Mouse (Mus musculus): Measurements from ENCODE around the gene Ncaph.
"Not testable (repeated sequence)": the region's sequence is repeated elsewhere in the genome, so short reads cannot be mapped to it uniquely, and the experiment has no call there.

The Ncaph gene

DNA sequence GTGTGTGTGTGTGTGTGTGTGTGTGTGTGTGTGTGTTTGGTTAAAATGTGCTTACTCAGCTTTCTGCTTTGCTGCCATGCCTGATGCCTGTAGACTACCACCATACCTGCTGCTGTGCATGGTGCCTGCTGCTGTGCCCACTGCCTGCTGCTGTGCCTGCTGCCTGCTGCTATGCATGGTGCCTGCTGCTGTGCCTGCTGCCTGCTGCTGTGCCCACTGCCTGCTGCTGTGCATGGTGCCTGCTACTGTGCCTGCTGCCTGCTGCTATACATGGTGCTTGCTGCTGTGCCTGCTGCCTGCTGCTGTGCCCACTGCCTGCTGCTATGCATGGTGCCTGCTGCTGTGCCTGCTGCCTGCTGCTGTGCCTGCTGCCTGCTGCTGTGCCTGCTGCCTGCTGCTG lies 43.6 kb downstream of the Ncaph start:
- DNase-seq (ENCODE audit: low read depth in 1 of 2, low spot score in 2 of 2) = not testable (repeated sequence)

DNA sequence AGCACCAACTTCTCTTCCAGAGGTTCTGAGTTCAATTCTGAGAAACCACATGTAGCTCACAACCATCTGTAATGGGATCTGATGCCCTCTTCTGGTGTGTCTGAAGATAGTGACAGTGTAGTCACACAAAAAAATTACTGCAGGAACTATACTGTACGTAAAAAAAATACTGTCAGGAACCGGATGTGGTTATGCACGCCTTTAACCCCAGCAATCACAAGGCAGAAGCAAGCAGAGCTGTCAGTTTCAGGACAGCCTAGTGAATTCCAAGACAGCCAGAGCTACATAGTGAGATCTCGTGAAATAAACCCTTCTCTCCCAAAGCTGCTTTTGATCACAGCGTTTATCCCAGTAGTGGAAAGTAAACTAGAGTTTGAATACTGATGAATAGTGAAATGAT lies 47.5 kb downstream of the Ncaph start:
- no peak for DNase-seq (ENCODE audit: low read depth in 1 of 2, low spot score in 2 of 2)

DNA sequence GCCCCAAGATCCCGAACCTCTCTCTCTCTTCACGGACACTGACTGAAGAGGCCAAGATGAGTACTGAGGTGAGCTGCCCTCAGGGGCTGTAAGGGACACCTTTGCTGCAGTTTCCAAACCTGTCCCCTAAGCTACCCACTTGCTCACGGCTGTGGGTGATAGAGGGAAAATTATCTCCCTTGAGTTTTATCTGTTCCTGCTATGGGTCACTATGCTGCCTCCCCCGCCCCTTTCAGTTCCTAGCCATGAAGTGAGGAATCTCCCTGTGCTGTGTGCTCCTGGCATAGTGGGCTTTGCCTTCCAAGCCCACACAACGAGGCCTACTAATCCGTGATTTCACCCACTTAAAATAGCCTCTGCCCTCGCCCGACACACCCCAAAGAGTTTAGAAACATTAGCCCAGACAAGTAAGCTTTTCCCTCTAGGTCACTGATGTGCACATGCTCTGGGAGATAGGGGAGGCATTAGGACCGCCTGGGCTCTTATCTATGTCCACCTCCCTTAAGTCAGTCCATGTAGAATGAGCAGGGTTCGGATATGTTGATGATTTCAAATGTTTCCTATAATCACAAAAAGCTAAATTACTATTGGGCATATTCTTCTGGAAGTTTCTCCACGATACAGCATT lies 53.0 kb downstream of the Ncaph start:
- no peak for DNase-seq (ENCODE audit: low read depth in 1 of 2, low spot score in 2 of 2)

DNA sequence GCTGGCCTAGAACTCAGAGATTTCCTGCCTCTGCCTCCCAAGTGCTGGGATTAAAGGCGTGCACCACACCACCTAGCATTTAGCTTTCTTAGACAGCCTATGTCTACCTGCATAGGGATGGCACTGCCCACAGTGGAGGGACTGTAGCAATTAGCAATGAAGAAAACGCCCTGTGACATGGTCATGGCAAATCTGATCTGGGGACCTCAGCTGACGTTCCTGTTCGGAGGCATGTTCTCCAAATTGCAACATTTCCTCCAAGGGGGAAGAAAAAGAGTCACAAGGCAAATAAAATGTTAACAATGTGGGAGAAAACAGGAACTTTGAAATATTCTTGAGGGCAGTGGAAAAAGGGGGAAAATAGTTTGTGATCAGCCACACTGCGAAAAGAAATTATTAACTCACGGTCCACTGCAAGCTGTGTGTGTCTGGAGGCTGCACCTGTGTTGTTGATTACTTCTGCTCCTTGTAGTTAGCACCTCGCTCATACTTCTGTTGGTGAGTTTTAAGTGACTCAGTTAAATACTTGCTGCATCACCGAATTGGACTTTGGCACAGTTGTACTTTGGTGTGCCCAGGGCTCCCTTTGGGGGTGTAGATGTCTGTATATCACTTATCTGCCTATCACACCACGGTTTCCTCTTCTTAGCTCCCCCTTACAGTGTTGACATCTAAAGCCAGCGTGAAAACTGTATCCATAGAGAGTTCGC lies 53.7 kb downstream of the Ncaph start:
- peak; percentile 53 to 54 for DNase-seq (ENCODE audit: low read depth in 1 of 2, low spot score in 2 of 2)

DNA sequence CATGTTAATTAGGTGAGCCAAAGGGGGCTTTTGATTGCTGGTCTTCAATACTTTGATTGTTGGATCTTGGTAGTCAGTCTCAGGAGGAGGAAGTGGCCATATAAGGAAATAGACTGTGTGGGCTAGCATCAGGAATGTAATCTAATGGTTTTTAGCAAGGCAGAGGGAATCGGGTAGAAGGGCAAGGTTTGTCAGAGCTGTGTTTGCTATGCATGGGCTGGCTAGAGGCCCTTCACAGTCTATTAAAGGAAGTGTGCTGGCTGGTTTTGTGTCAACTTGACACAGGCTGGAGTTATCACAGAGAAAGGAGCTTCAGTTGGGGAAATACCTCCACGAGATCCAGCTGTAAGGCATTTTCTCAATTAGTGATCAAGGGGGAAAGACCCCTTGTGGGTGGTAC lies 54.7 kb downstream of the Ncaph start:
- not testable (repeated sequence) for DNase-seq (ENCODE audit: low read depth in 1 of 2, low spot score in 2 of 2)

DNA sequence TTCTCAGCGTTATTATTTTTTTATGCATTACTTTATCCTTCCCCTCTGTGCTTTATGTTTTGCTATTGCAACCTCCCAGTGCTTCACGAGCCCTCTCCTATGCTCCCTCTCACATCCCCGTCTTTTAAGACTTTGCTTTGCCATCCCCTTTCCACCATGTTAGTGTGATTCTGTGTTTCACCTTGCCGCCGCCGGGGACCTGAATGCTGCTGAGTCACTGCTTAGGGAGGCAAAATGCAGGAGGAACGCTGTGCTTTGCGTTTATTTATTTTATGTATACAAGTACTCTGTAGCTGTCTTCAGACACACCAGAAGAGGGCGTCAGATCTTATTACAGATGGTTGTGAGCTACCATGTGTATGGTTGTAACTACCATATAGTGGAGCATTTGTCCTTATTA lies 56.1 kb downstream of the Ncaph start:
- no peak for DNase-seq (ENCODE audit: low read depth in 1 of 2, low spot score in 2 of 2)

DNA sequence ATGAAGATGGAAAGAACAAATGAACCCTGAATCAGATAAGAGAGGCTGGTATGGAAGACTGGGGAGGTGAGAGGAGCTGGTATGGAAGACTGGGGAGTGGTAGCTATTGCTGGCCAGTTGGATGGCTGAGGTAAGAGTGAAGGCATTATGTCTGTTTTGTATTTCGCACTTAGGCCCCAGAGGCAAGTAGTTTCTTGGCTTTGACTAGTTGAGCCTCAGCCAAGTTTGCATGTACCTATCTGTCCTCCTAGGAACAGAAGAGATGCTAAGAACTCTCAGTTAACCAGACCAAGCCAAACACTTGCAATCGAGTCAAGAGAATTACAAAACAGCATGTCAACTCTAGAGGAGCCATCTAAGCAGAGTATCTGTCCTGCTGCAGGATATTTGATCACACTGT lies 59.6 kb downstream of the Ncaph start:
- DNase-seq (ENCODE audit: low read depth in 1 of 2, low spot score in 2 of 2) = no peak

DNA sequence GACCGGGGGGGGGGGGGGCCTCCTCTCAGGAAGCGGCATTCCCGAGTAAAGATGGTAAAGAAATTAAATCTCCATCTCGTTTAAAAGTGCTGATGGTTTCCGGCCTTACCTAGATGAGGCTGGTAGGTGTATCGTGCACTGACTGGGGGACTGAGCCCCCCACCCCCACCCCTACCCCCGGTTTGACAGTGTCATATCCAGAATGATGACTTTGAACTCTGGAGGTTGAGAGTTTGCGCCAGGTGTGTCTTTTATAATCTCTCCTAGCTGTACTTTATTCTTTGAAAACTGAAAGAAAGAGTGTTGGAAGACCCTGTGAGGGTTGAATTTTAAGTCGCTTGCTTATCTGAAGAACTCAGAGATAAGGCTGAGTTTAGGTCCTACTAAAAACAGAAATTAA lies 62.9 kb downstream of the Ncaph start:
- no peak for DNase-seq (ENCODE audit: low read depth in 1 of 2, low spot score in 2 of 2)

DNA sequence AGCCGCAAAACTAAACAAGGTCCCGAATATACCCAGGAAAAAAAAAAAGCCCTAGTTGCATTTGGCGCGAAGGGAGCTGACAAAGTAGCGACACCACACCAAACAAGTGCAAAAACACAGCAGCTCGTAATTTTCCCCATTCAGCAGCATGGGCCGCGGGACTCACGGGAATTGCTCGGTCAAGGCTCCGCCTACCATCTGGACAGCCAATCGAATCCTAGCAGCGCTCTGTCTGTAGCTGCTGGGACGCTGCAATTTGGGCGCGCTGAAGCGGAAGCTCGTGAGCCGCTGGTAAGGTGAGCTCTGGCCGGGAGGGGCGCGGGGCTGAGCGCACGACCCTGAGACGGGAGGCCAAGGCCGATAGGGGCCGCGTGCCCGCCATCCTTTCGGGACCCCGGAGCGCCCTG lies 63.3 kb downstream of the Ncaph start, which contains the start of gene Blvra:
Gene Blvra, plus strand, starts transcription at position 231 of the 407 bp plus-strand sequence.
- peak; percentile 38 to 65 for DNase-seq (ENCODE audit: low read depth in 1 of 2, low spot score in 2 of 2)

DNA sequence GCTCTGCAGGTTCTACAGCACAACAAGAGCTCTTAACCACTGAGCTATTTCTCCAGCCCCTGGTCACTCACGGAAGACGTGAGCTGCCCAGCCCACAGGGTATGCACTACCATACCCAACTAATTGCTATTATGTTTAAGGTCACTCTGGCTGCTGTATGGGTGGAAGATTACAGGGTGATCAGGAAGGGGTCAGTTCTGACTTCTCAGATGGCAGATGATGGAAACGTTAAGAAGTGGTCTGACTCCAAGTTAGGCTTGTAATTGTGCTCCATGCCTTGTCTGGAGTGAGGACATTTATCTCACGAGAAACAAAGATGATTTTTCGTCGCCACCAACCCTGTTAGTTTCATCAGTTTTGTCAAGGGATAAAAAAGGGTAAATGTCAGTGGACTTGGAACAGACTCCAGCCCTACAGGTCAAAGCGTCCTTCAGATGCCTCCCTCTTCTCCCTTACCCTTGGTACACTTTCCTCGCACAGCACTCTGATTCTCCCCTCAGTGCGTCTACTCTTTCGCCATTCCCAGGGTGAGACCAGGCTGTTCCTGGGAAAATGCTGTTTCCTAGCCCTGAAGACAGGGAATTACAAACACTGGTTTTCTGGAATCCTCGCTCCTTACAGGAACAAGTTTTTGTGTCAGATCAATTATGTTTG lies 63.8 kb downstream of the Ncaph start:
- no peak for DNase-seq (ENCODE audit: low read depth in 1 of 2, low spot score in 2 of 2)

DNA sequence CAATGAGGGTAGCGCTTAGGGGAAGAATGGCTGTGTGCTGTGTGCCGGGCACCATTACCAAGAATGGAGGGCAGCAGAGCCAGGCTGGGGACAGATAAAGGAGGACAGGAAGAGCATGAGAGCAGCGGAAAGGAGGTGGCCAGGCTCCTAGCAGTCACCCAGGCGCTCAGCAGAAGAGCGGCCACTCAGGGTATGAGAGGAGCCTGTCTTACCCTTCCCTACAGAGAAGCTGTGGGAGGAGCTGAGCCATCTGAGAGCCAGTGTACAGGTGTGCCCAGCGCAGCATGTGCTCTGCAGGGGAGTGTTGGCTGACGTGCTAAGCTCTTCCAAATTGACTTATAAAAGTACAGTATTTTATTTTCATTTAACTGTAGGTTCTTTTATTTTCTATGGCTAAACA lies 64.9 kb downstream of the Ncaph start:
- no peak for DNase-seq (ENCODE audit: low read depth in 1 of 2, low spot score in 2 of 2)

DNA sequence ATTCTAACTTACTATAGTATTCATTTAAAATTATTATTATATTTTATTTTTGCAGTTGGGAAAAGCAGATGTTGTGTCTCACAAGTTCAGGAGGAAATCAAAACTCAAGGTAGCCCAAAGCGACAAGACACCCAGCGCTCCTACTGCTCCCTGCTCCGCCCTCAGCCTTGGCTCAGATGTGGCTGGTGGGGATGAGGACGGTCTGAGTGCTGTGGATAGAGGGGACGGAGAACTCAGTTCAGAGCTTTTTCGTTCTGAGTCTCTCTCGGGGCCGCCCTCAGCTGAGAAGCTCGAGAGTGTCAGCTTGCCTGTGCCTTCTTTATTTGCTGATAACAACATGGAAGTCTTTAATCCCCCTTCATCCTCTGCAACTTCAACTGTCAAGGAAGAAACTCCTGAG lies 72.3 kb downstream of the Ncaph start:
- DNase-seq (ENCODE audit: low read depth in 1 of 2, low spot score in 2 of 2) = no peak
